Mouse (Mus musculus): ENCODE measurements around the gene Dnmt1.
A peak's percentile ranks its signal among the peaks of the same experiment; 100 is the strongest.

GRCm38 (mm10) chr9:20868448-20869001 is 91.2 kb downstream of the Dnmt1 start, which contains the start of gene A230050P20Rik:
- TF ChIP-seq POLR2A (IDR thresholded peaks at IDR 0.05; ENCODE audit: extremely low read depth, insufficient read depth, low read length): 0 out of 2 replicates have a peak, but pooled peaks have one; percentile 31
- no peak for TF ChIP-seq CTCF (IDR thresholded peaks at IDR 0.05; ENCODE audit: low read depth, low read length)

Data from liver, adult 2 months (tissue).